Mouse (Mus musculus): ENCODE results near the gene Cyp2d22.

DNA sequence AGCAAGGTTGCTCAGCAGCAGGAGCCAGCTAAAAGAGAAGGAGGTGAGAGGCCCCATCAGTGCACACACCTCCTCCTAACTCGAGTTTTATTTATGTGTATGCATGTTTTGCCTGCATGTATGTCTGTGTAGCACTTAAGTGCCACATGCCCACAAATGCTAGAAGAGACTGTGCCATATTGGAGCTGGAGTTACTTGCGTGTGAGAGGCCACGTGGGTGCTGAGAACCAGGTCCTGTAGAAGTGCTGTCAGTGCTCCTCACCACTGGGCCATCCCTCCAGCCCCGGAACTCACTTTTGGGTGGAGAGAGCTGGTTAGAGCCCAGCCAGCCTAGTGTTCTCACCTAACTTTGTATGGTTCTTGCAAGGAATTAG, 32.8 kb downstream of the Cyp2d22 start:
- TF ChIP-seq CTCF (IDR thresholded peaks at IDR 0.05; ENCODE audit: control insufficient read depth, insufficient read depth, insufficient replicate concordance, low read depth, low read length) (no peak), POLR2A (IDR thresholded peaks at IDR 0.05; ENCODE audit: control insufficient read depth, low read depth, low read length) (no peak)
